25 mouse cellular contexts compared by ENCODE assay signal in genomic region chr14:31448994-31449393, GRCm38 (mm10). TPM values are rescaled to one million over a fixed set of nuclear protein-coding genes. Genes with fewer than 3 reads are reported as not detected.
DNase-seq lines count a peak whose midpoint lies in the region; ATAC-seq and TF ChIP-seq lines count a peak whose summit lies in the region.
"Had no signal": no experiment of that assay in that cellular context is flagged by ENCODE, and none has a peak within 500 bp of the region (broad histone marks: within the 10 kb centered on the region; RNA-seq: fewer than 3 reads in every experiment).

No protein-coding gene starts in this region.

- no peak overlapping the region for H3K4me2 ChIP-seq in lung, embryonic 14.5 days
- H3K4me2 ChIP-seq: forebrain, embryonic 13.5 days; hindbrain, embryonic 13.5 days; liver, embryonic 13.5 days; midbrain, embryonic 15.5 days; neural tube, embryonic 12.5 days; stomach, embryonic 15.5 days had no signal

- H3K27ac ChIP-seq in heart, adult 2 months: peak overlapping the region; percentile 38
- no peak overlapping the region for H3K27ac ChIP-seq in lung, embryonic 14.5 days (ENCODE audit: low read depth)
- H3K27ac ChIP-seq: forebrain, embryonic 13.5 days; hindbrain, embryonic 13.5 days; liver, embryonic 13.5 days; macrophage; midbrain, embryonic 15.5 days; neural tube, embryonic 12.5 days; stomach, embryonic 15.5 days had no signal

- peaks cover 3% of the 10 kb centered on the region for H3K4me1 ChIP-seq in heart, adult 2 months (ENCODE audit: control insufficient read depth, insufficient read depth, low read length)
- no peaks in the 10 kb centered on the region for H3K4me1 ChIP-seq in lung, embryonic 14.5 days (ENCODE audit: insufficient read depth)
- H3K4me1 ChIP-seq: forebrain, embryonic 13.5 days; hindbrain, embryonic 13.5 days; midbrain, embryonic 15.5 days; neural tube, embryonic 12.5 days; stomach, embryonic 15.5 days had no signal

- TF ChIP-seq CTCF in heart, adult 2 months (IDR thresholded peaks at IDR 0.05): no peak
- no peak for TF ChIP-seq CTCF in lung, embryonic 14.5 days (IDR thresholded peaks at IDR 0.05; ENCODE audit: low read depth)

- H3K79me2 ChIP-seq in heart, adult 2 months (replicated peaks; ENCODE audit: control insufficient read depth, insufficient read depth, low read length): no peaks in the 10 kb centered on the region

- ATAC-seq in lung, embryonic 14.5 days (ENCODE audit: insufficient read depth): peak; percentile 28; the same call in 1 of the 2 replicates
- ATAC-seq: forebrain, embryonic 13.5 days; midbrain, embryonic 15.5 days; Patski had no signal

- no peak for TF ChIP-seq EP300 in heart, adult 2 months (IDR thresholded peaks at IDR 0.05; ENCODE audit: insufficient read depth, low read depth, low read length)

- no peak for DNase-seq in heart, adult 2 months
- DNase-seq in heart, adult 18-20 months: no peak
- DNase-seq in lung, embryonic 14.5 days: peak; percentile 35
- DNase-seq in lung, postnatal 4 days: no peak
- peak; percentile 40 for DNase-seq in lung, postnatal 10 days
- no peak for DNase-seq in frontal cortex, postnatal 36 days (ENCODE audit: low spot score in 2 of 2)
- DNase-seq in MN1 (ENCODE audit: low spot score): no peak
- DNase-seq: adrenal gland, postnatal 36 days; cerebellum, adult 11 months; cerebellum, adult 9-11 months; gastrocnemius, postnatal 10 days; heart, adult 11 months; kidney, adult 11 months; layer of hippocampus, adult 9-11 months; liver, embryonic 13.5 days; retina, postnatal 1 day; thymus, adult 2 months had no signal

- no peaks in the 10 kb centered on the region for H3K27me3 ChIP-seq in heart, adult 2 months (ENCODE audit: control insufficient read depth, insufficient read depth, low read length)
- no peaks in the 10 kb centered on the region for H3K27me3 ChIP-seq in lung, embryonic 14.5 days (ENCODE audit: insufficient read depth, low read length)
- H3K27me3 ChIP-seq: forebrain, embryonic 13.5 days; hindbrain, embryonic 13.5 days; liver, embryonic 13.5 days; midbrain, embryonic 15.5 days; neural tube, embryonic 12.5 days; Patski; stomach, embryonic 15.5 days had no signal

- no peaks in the 10 kb centered on the region for H3K36me3 ChIP-seq in heart, adult 2 months (ENCODE audit: control insufficient read depth, insufficient read depth, low read length)
- no peaks in the 10 kb centered on the region for H3K36me3 ChIP-seq in lung, embryonic 14.5 days (ENCODE audit: insufficient read depth)
- H3K36me3 ChIP-seq: hindbrain, embryonic 13.5 days; liver, embryonic 13.5 days; midbrain, embryonic 15.5 days; neural tube, embryonic 12.5 days; stomach, embryonic 15.5 days had no signal

- TF ChIP-seq POLR2A in heart, adult 2 months (IDR thresholded peaks at IDR 0.05; ENCODE audit: insufficient read depth, low read depth, low read length): no peak

- WGBS in heart, adult 2 months: 55% methylated on average over 5 of the region's 5 CpGs
- 44% methylated on average over 5 of the region's 5 CpGs for WGBS in lung, embryonic 14.5 days

- intact Hi-C loops in heart, adult 2 months (cut with DNase I): no loop called here

- no peak overlapping the region for H3K4me3 ChIP-seq in heart, adult 2 months
- H3K4me3 ChIP-seq in lung, embryonic 14.5 days (ENCODE audit: low read depth, low read length): no peak overlapping the region
- H3K4me3 ChIP-seq: erythroblast, embryonic 14.5 days; forebrain, embryonic 13.5 days; hindbrain, embryonic 13.5 days; liver, embryonic 13.5 days; midbrain, embryonic 15.5 days; neural tube, embryonic 12.5 days; stomach, embryonic 15.5 days had no signal

- 0 out of 2 replicates have a peak overlapping the region, but pooled peaks have one; percentile 22 for H3K9ac ChIP-seq in heart, adult 2 months (ENCODE audit: low read depth, low read length)
- no peak overlapping the region for H3K9ac ChIP-seq in lung, embryonic 14.5 days
- H3K9ac ChIP-seq: forebrain, embryonic 13.5 days; hindbrain, embryonic 13.5 days; liver, embryonic 13.5 days; midbrain, embryonic 15.5 days; neural tube, embryonic 12.5 days; stomach, embryonic 15.5 days had no signal

- no peaks in the 10 kb centered on the region for H3K9me3 ChIP-seq in lung, embryonic 14.5 days (ENCODE audit: low read depth, low read length)
- H3K9me3 ChIP-seq: forebrain, embryonic 13.5 days; hindbrain, embryonic 13.5 days; liver, embryonic 13.5 days; midbrain, embryonic 15.5 days; neural tube, embryonic 12.5 days; stomach, embryonic 15.5 days had no signal

RNA-seq across cellular contexts. Expression of gene Sh3bp5, which starts 13.1 kb away (rescaled TPM):
- 10 to 100 TPM; 51.0 to 58.3 TPM for total RNA-seq in heart, adult 2 months (2021)
- polyA plus RNA-seq in heart, adult 2 months (2012; rRNA removed): 27.0 and 37.1 TPM in 2 replicates
- 10 to 100 TPM; 60.0 to 60.9 TPM for total RNA-seq in heart, adult 18-20 months (2021)
- 12.8 and 14.8 TPM in 2 replicates for polyA plus RNA-seq in lung, embryonic 14.5 days (2014; fragmentation: Nextera tagmentation; extraction: Ambion mirVana)

RNA-seq across cellular contexts. Expression of gene Eaf1, which starts 45.2 kb away (rescaled TPM):
- 10 to 100 TPM; 10.8 to 14.6 TPM for total RNA-seq in heart, adult 2 months (2021)
- polyA plus RNA-seq in heart, adult 2 months (2012; rRNA removed): 11.2 and 12.2 TPM in 2 replicates
- 10 to 100 TPM; 13.4 to 15.3 TPM for total RNA-seq in heart, adult 18-20 months (2021)
- 27.1 and 27.5 TPM in 2 replicates for polyA plus RNA-seq in lung, embryonic 14.5 days (2014; fragmentation: Nextera tagmentation; extraction: Ambion mirVana)

RNA-seq across cellular contexts. Expression of gene Mettl6, which starts 45.8 kb away (rescaled TPM):
- total RNA-seq in heart, adult 2 months (2021): 1 to 10 TPM; 9.5 to 9.9 TPM
- polyA plus RNA-seq in heart, adult 2 months (2012; rRNA removed): 4.2 and 7.2 TPM in 2 replicates
- total RNA-seq in heart, adult 18-20 months (2021): 10 to 100 TPM in 1 of 2 experiments, 1 to 10 TPM in 1; 9.1 to 10.6 TPM
- 52.9 and 57.3 TPM in 2 replicates for polyA plus RNA-seq in lung, embryonic 14.5 days (2014; fragmentation: Nextera tagmentation; extraction: Ambion mirVana)

Comparison
In these comparisons a context has a peak if more than half of its experiments do, and no peak if none do; other contexts are left out.
1. DNase-seq: peak in lung, embryonic 14.5 days (single experiment) and lung, postnatal 10 days (single experiment); none in heart, adult 2 months (0 of 2), heart, adult 18-20 months (0 of 2), lung, postnatal 4 days (0 of 2), frontal cortex, postnatal 36 days (0 of 2) and MN1 (single experiment).